Comparison of ENCODE assay signal across 12 mouse cellular contexts in genomic region chr2:181472256-181472827, GRCm38 (mm10). TPM values are rescaled to one million over a fixed set of nuclear protein-coding genes. Genes with fewer than 3 reads are reported as not detected.
DNase-seq lines count a peak whose midpoint lies in the region; ATAC-seq and TF ChIP-seq lines count a peak whose summit lies in the region.
"Had no signal": no experiment of that assay in that cellular context is flagged by ENCODE, and none has a peak within 500 bp of the region (broad histone marks: within the 10 kb centered on the region; RNA-seq: fewer than 3 reads in every experiment).

No protein-coding gene starts in this region.

- H3K27me3 ChIP-seq in heart, postnatal 0 days (ENCODE audit: control insufficient read depth, insufficient read depth, low read length), result no peaks in the 10 kb centered on the region
- H3K27me3 ChIP-seq in forebrain, embryonic 16.5 days (replicated peaks; ENCODE audit: control insufficient read depth, insufficient read depth, low read length), result no peaks in the 10 kb centered on the region

- no peaks in the 10 kb centered on the region for H3K9me3 ChIP-seq in heart, postnatal 0 days (replicated peaks; ENCODE audit: control insufficient read depth, low read length)
- no peaks in the 10 kb centered on the region for H3K9me3 ChIP-seq in forebrain, embryonic 16.5 days (ENCODE audit: control insufficient read depth, low read length)

- no peak overlapping the region for H3K9ac ChIP-seq in heart, postnatal 0 days (replicated peaks; ENCODE audit: low read depth, low read length)
- H3K9ac ChIP-seq in forebrain, embryonic 16.5 days (replicated peaks; ENCODE audit: low read depth, low read length), result no peak overlapping the region
- H3K9ac ChIP-seq: forebrain, postnatal 0 days had no signal

- no peak overlapping the region for H3K4me2 ChIP-seq in heart, postnatal 0 days (ENCODE audit: low read depth, low read length)
- no peak overlapping the region for H3K4me2 ChIP-seq in forebrain, embryonic 16.5 days (ENCODE audit: low read length)

- no peak overlapping the region for H3K4me3 ChIP-seq in gastrocnemius, adult 2 months
- no peak overlapping the region for H3K4me3 ChIP-seq in heart, postnatal 0 days (ENCODE audit: low read depth, low read length)
- no peak overlapping the region for H3K4me3 ChIP-seq in forebrain, embryonic 16.5 days (replicated peaks; ENCODE audit: low read length)

- DNase-seq in gastrocnemius, adult 2 months, result peak; percentile 27
- DNase-seq in gastrocnemius, postnatal 4 days (ENCODE audit: low spot score in 2 of 2), result no peak
- DNase-seq in lung, adult 18-20 months, result peak; percentile 34 to 50
- DNase-seq in lung, postnatal 14 days, result no peak
- DNase-seq in heart, postnatal 0 days (ENCODE audit: low spot score), result no peak
- peak; percentile 27 for DNase-seq in lung, postnatal 10 days
- DNase-seq in layer of hippocampus, postnatal 14 days (ENCODE audit: low spot score in 2 of 2), result no peak
- DNase-seq: adrenal gland, postnatal 25 days; cerebellum, adult 2 months; forebrain, postnatal 0 days had no signal

- no peak for TF ChIP-seq CTCF in gastrocnemius, adult 2 months (IDR thresholded peaks at IDR 0.05)
- TF ChIP-seq CTCF in heart, postnatal 0 days (IDR thresholded peaks at IDR 0.05; ENCODE audit: low read depth), result no peak

- intact Hi-C loops in gastrocnemius, adult 2 months (cut with DNase I), result no loop called here

- peaks cover 31% of the 10 kb centered on the region for H3K4me1 ChIP-seq in heart, postnatal 0 days (ENCODE audit: control insufficient read depth, insufficient read depth)
- H3K4me1 ChIP-seq in forebrain, embryonic 16.5 days (replicated peaks; ENCODE audit: control insufficient read depth, insufficient read depth, low read length), result no peaks in the 10 kb centered on the region

- no peak for ATAC-seq in heart, postnatal 0 days (ENCODE audit: insufficient read depth, low read depth)
- ATAC-seq in forebrain, embryonic 16.5 days, result no peak
- ATAC-seq: forebrain, postnatal 0 days had no signal

- H3K27ac ChIP-seq in gastrocnemius, adult 2 months, result peak overlapping the region; percentile 87
- H3K27ac ChIP-seq in heart, postnatal 0 days (ENCODE audit: low read depth), result peak overlapping the region; percentile 85
- no peak overlapping the region for H3K27ac ChIP-seq in forebrain, embryonic 16.5 days (ENCODE audit: low read length)

- no peak for TF ChIP-seq EP300 in heart, postnatal 0 days (IDR thresholded peaks at IDR 0.05; ENCODE audit: low read depth)

- H3K36me3 ChIP-seq in heart, postnatal 0 days (replicated peaks; ENCODE audit: control insufficient read depth, insufficient read depth, low read length), result no peaks in the 10 kb centered on the region
- no peaks in the 10 kb centered on the region for H3K36me3 ChIP-seq in forebrain, embryonic 16.5 days (ENCODE audit: control insufficient read depth, insufficient read depth)

- WGBS in heart, postnatal 0 days, result 58% methylated on average over 1 of the region's 1 CpGs
- WGBS in forebrain, embryonic 16.5 days, result 86% methylated on average over 1 of the region's 1 CpGs

RNA-seq across cellular contexts. Expression of gene Zbtb46, which starts 13.1 kb away (rescaled TPM):
- 1 to 10 TPM; 4.9 to 6.7 TPM for total RNA-seq in gastrocnemius, adult 2 months (2021)
- 10 to 100 TPM; 10.1 to 12.0 TPM for total RNA-seq in gastrocnemius, postnatal 4 days (2021)
- total RNA-seq in heart, postnatal 0 days (2014; rRNA removed; ENCODE audit: low replicate concordance), result 13.3 and 18.4 TPM in 2 replicates
- 6.7 and 7.5 TPM in 2 replicates for polyA plus RNA-seq in heart, postnatal 0 days (2015; fragmentation: Nextera tagmentation; extraction: Ambion mirVana)
- total RNA-seq in layer of hippocampus, postnatal 14 days (2021), result 10 to 100 TPM; 11.2 to 14.0 TPM
- polyA plus RNA-seq in forebrain, embryonic 16.5 days (2015; fragmentation: Nextera tagmentation; extraction: Ambion mirVana), result 9.5 and 11.9 TPM in 2 replicates

RNA-seq across cellular contexts. Expression of gene Abhd16b, which starts 20.7 kb away (rescaled TPM):
- not detected for total RNA-seq in gastrocnemius, adult 2 months (2021)
- total RNA-seq in gastrocnemius, postnatal 4 days (2021), result not detected
- not detected in 2 replicates for total RNA-seq in heart, postnatal 0 days (2014; rRNA removed; ENCODE audit: low replicate concordance)
- polyA plus RNA-seq in heart, postnatal 0 days (2015; fragmentation: Nextera tagmentation; extraction: Ambion mirVana), result 0.16 TPM in 1 of 2 replicates, not detected in the other
- not detected for total RNA-seq in layer of hippocampus, postnatal 14 days (2021)
- polyA plus RNA-seq in forebrain, embryonic 16.5 days (2015; fragmentation: Nextera tagmentation; extraction: Ambion mirVana), result not detected in 2 replicates
- total RNA-seq: adrenal gland, postnatal 25 days; forebrain, postnatal 0 days; heart, postnatal 10 days had no signal
- polyA plus RNA-seq: cerebellum, adult 2 months; forebrain, postnatal 0 days had no signal

RNA-seq across cellular contexts. Expression of gene Tpd52l2, which starts 24.6 kb away (rescaled TPM):
- total RNA-seq in gastrocnemius, adult 2 months (2021), result 10 to 100 TPM; 47.0 to 52.5 TPM
- 10 to 100 TPM; 86.8 to 93.0 TPM for total RNA-seq in gastrocnemius, postnatal 4 days (2021)
- total RNA-seq in heart, postnatal 0 days (2014; rRNA removed; ENCODE audit: low replicate concordance), result 58.2 and 82.3 TPM in 2 replicates
- polyA plus RNA-seq in heart, postnatal 0 days (2015; fragmentation: Nextera tagmentation; extraction: Ambion mirVana), result 101 and 103 TPM in 2 replicates
- total RNA-seq in layer of hippocampus, postnatal 14 days (2021), result 10 to 100 TPM; 74.8 to 76.4 TPM
- 135 and 139 TPM in 2 replicates for polyA plus RNA-seq in forebrain, embryonic 16.5 days (2015; fragmentation: Nextera tagmentation; extraction: Ambion mirVana)

RNA-seq across cellular contexts. Expression of gene Dnajc5, which starts 47.9 kb away (rescaled TPM):
- 10 to 100 TPM; 43.7 to 46.6 TPM for total RNA-seq in gastrocnemius, adult 2 months (2021)
- 10 to 100 TPM; 84.7 to 88.0 TPM for total RNA-seq in gastrocnemius, postnatal 4 days (2021)
- 146 and 190 TPM in 2 replicates for total RNA-seq in heart, postnatal 0 days (2014; rRNA removed; ENCODE audit: low replicate concordance)
- polyA plus RNA-seq in heart, postnatal 0 days (2015; fragmentation: Nextera tagmentation; extraction: Ambion mirVana), result 60.0 and 72.6 TPM in 2 replicates
- total RNA-seq in layer of hippocampus, postnatal 14 days (2021), result 100 to 1,000 TPM; 271 to 275 TPM
- polyA plus RNA-seq in forebrain, embryonic 16.5 days (2015; fragmentation: Nextera tagmentation; extraction: Ambion mirVana), result 221 and 239 TPM in 2 replicates

Comparison
In these comparisons a context has a peak if more than half of its experiments do, and no peak if none do; other contexts are left out.
1. DNase-seq: peak in gastrocnemius, adult 2 months (single experiment), lung, adult 18-20 months (2 of 2) and lung, postnatal 10 days (single experiment); none in gastrocnemius, postnatal 4 days (0 of 2), lung, postnatal 14 days (single experiment), heart, postnatal 0 days (single experiment) and layer of hippocampus, postnatal 14 days (0 of 2).